Mouse (Mus musculus): ENCODE results near the gene Pigk.

GRCm38 (mm10) chr3:152776872-152777540, 63.1 kb downstream of the Pigk start:
- TF ChIP-seq CTCF (IDR thresholded peaks at IDR 0.05; ENCODE audit: borderline replicate concordance, insufficient read depth, low read length) (no peak), POLR2A (IDR thresholded peaks at IDR 0.05; ENCODE audit: low read depth, low read length) (no peak)
